Mouse (Mus musculus): ENCODE measurements around the gene Chd1.

DNA sequence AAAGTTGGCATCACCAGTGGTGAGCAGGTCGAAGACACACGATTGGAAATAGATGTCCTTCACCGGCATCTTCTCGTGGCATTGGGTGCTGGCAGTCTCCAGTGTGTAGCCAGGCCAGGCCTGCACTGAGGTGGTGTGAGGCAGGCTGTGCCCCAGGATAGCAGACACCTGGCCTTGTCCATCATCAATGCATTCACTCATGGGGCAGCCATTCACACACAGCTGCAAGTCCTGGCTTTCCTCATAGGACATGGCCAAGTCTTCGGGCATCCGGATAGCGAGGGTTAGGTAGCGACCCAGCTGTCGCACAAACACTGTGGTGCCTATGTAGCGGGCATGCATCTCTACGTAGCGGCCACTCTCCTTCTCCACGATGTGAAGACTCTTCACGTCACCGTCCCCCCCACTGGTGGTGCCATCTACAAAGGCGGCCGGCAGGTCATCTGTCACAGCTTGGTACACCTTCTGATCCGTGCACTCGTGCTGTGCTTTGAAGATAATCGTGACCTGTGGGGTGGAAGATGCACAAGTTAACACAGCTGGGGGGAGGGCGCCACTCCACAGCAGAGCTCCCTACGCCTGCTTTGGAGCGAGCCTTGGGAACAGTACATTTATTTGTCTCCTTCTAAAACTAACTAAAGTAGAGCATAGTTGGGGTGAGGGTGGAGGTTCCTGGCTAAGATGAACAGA, 102.7 kb downstream of the Chd1 start:
- TF ChIP-seq CTCF (IDR thresholded peaks at IDR 0.05; ENCODE audit: borderline replicate concordance, control insufficient read depth, extremely low read depth, insufficient read depth, low read length, poor library complexity) = no peak
- TF ChIP-seq POLR2A (IDR thresholded peaks at IDR 0.05; ENCODE audit: control insufficient read depth, extremely low read depth, insufficient read depth, low read length, poor library complexity) = no peak

Data from thymus, adult 2 months (tissue).